Comparison of ENCODE assay signal across 8 mouse cellular contexts in genomic region chr17:36950981-36951947, GRCm38 (mm10). TPM values are rescaled to one million over a fixed set of nuclear protein-coding genes. Genes with fewer than 3 reads are reported as not detected.
A peak's percentile ranks its signal among the peaks of the same experiment; 100 is the strongest.
DNase-seq lines count a peak whose midpoint lies in the region; ATAC-seq and TF ChIP-seq lines count a peak whose summit lies in the region.

Ppp1r11 (minus strand) TSS chr17:36951741.

- peak within 1 kb of the TSS; percentile 77 for H3K4me3 ChIP-seq in G1E (ENCODE audit: low read depth, low read length)
- peak within 1 kb of the TSS; percentile 58 for H3K4me3 ChIP-seq in forebrain, embryonic 16.5 days (replicated peaks; ENCODE audit: low read length)
- H3K4me3 ChIP-seq in layer of hippocampus, adult 2 months: peak within 1 kb of the TSS; percentile 95
- peak within 1 kb of the TSS; percentile 61 for H3K4me3 ChIP-seq in lung, embryonic 14.5 days (ENCODE audit: low read depth, low read length)
- H3K4me3 ChIP-seq in olfactory bulb, adult 2 months (ENCODE audit: insufficient read depth, low read depth, low read length): peak within 1 kb of the TSS; percentile 78
- peak within 1 kb of the TSS; percentile 73 for H3K4me3 ChIP-seq in thymus, adult 2 months (ENCODE audit: control insufficient read depth, insufficient read depth, low read length)

- 2% methylated on average over 36 of the region's 36 CpGs for WGBS in forebrain, embryonic 16.5 days
- WGBS in lung, embryonic 14.5 days: 2% methylated on average over 36 of the region's 36 CpGs
- WGBS in olfactory bulb, adult 2 months: under 1% methylated on average over 36 of the region's 36 CpGs
- WGBS in thymus, adult 2 months: under 1% methylated on average over 36 of the region's 36 CpGs

- no peak for TF ChIP-seq CTCF in G1E (IDR thresholded peaks at IDR 0.05; ENCODE audit: low read depth, low read length)
- no peak for TF ChIP-seq CTCF in layer of hippocampus, adult 2 months (conservative IDR thresholded peaks at IDR 0.05)
- TF ChIP-seq CTCF in lung, embryonic 14.5 days (IDR thresholded peaks at IDR 0.05; ENCODE audit: low read depth): no peak
- no peak for TF ChIP-seq CTCF in olfactory bulb, adult 2 months (IDR thresholded peaks at IDR 0.05; ENCODE audit: insufficient read depth, low read depth, low read length)
- no peak; the same call in 1 of the 2 replicates for TF ChIP-seq CTCF in thymus, adult 2 months (IDR thresholded peaks at IDR 0.05; ENCODE audit: borderline replicate concordance, control insufficient read depth, extremely low read depth, insufficient read depth, low read length, poor library complexity)

- peaks cover 7% of the 10 kb centered on the region for H3K9me3 ChIP-seq in G1E (replicated peaks)
- no peaks in the 10 kb centered on the region for H3K9me3 ChIP-seq in forebrain, embryonic 16.5 days (ENCODE audit: control insufficient read depth, low read length)
- no peaks in the 10 kb centered on the region for H3K9me3 ChIP-seq in lung, embryonic 14.5 days (ENCODE audit: low read depth, low read length)

- H3K27me3 ChIP-seq in G1E (ENCODE audit: insufficient read depth, low read length): no peaks in the 10 kb centered on the region; the same call in 1 of the 2 replicates
- H3K27me3 ChIP-seq in forebrain, embryonic 16.5 days (replicated peaks; ENCODE audit: control insufficient read depth, insufficient read depth, low read length): no peaks in the 10 kb centered on the region
- peaks cover 7% of the 10 kb centered on the region for H3K27me3 ChIP-seq in lung, embryonic 14.5 days (ENCODE audit: insufficient read depth, low read length)
- peaks cover 4% of the 10 kb centered on the region; the same call in 1 of the 2 replicates for H3K27me3 ChIP-seq in thymus, adult 2 months (ENCODE audit: control insufficient read depth, insufficient read depth, low read length)

- H3K27ac ChIP-seq in forebrain, embryonic 16.5 days (ENCODE audit: low read length): peak within 1 kb of the TSS; percentile 88
- H3K27ac ChIP-seq in layer of hippocampus, adult 2 months: peak within 1 kb of the TSS; percentile 93
- peak within 1 kb of the TSS; percentile 25; the same call in 1 of the 2 replicates for H3K27ac ChIP-seq in lung, embryonic 14.5 days (ENCODE audit: low read depth)
- peak within 1 kb of the TSS; percentile 61 for H3K27ac ChIP-seq in olfactory bulb, adult 2 months (ENCODE audit: insufficient read depth, low read depth, low read length)
- H3K27ac ChIP-seq in thymus, adult 2 months (ENCODE audit: control insufficient read depth, insufficient read depth, low read length): peak within 1 kb of the TSS; percentile 75

- peaks cover 12% of the 10 kb centered on the region for H3K4me1 ChIP-seq in G1E (ENCODE audit: insufficient read depth, low read depth, low read length)
- H3K4me1 ChIP-seq in forebrain, embryonic 16.5 days (replicated peaks; ENCODE audit: control insufficient read depth, insufficient read depth, low read length): peaks cover 21% of the 10 kb centered on the region
- no peaks in the 10 kb centered on the region; the same call in 1 of the 2 replicates for H3K4me1 ChIP-seq in lung, embryonic 14.5 days (ENCODE audit: insufficient read depth)
- H3K4me1 ChIP-seq in olfactory bulb, adult 2 months (ENCODE audit: control insufficient read depth, insufficient read depth, low read length): peaks cover 11% of the 10 kb centered on the region; the same call in 1 of the 2 replicates
- peaks cover 7% of the 10 kb centered on the region for H3K4me1 ChIP-seq in thymus, adult 2 months (replicated peaks; ENCODE audit: control insufficient read depth, insufficient read depth, low read length)

- DNase-seq in G1E (ENCODE audit: low spot score): peak; percentile 75
- peak; percentile 93 to 98 for DNase-seq in cerebellum, adult 18-20 months
- DNase-seq in heart, postnatal 36 days: peak; percentile 92 to 96
- DNase-seq in layer of hippocampus, adult 2 months (ENCODE audit: low spot score in 2 of 2): peak; percentile 97 to 98
- DNase-seq in lung, embryonic 14.5 days: peak; percentile 98
- peak; percentile 94 for DNase-seq in thymus, adult 2 months

- H3K4me2 ChIP-seq in forebrain, embryonic 16.5 days (ENCODE audit: low read length): peak within 1 kb of the TSS; percentile 93
- peak within 1 kb of the TSS; percentile 71 for H3K4me2 ChIP-seq in lung, embryonic 14.5 days

- intact Hi-C loops in heart, postnatal 36 days (cut with DNase I): no loop called here

- peak within 1 kb of the TSS; percentile 63 for H3K9ac ChIP-seq in forebrain, embryonic 16.5 days (replicated peaks; ENCODE audit: low read depth, low read length)
- H3K9ac ChIP-seq in lung, embryonic 14.5 days: peak within 1 kb of the TSS; percentile 76

- TF ChIP-seq POLR2A in olfactory bulb, adult 2 months (IDR thresholded peaks at IDR 0.05; ENCODE audit: insufficient read depth, low read depth, low read length): peak; percentile 68
- TF ChIP-seq POLR2A in thymus, adult 2 months (IDR thresholded peaks at IDR 0.05; ENCODE audit: control insufficient read depth, extremely low read depth, insufficient read depth, low read length, poor library complexity): peak; percentile 57

- H3K36me3 ChIP-seq in G1E (replicated peaks): peaks cover 56% of the 10 kb centered on the region
- peaks cover 15% of the 10 kb centered on the region; the same call in 1 of the 2 replicates for H3K36me3 ChIP-seq in forebrain, embryonic 16.5 days (ENCODE audit: control insufficient read depth, insufficient read depth)
- peaks cover 23% of the 10 kb centered on the region for H3K36me3 ChIP-seq in lung, embryonic 14.5 days (ENCODE audit: insufficient read depth)
- H3K36me3 ChIP-seq in thymus, adult 2 months (ENCODE audit: control insufficient read depth, insufficient read depth, low read length): peaks cover 12% of the 10 kb centered on the region

- peak; percentile 99 for ATAC-seq in G1E (ENCODE audit: extremely low read depth, insufficient number of reproducible peaks, low FRiP score, poor library complexity, severe bottlenecking)
- peak; percentile 96 for ATAC-seq in forebrain, embryonic 16.5 days
- ATAC-seq in lung, embryonic 14.5 days (ENCODE audit: insufficient read depth): peak; percentile 96

RNA-seq across cellular contexts. Expression of gene Ppp1r11, which starts in this region (rescaled TPM):
- total RNA-seq in G1E (2014; fragmentation: Nextera tagmentation) (113 and 130 TPM in 2 replicates), G1E (2017) (104 and 113 TPM in 2 replicates)
- 247 and 300 TPM in 2 replicates for polyA plus RNA-seq in G1E (2012)
- polyA plus RNA-seq in forebrain, embryonic 16.5 days (2015; fragmentation: Nextera tagmentation; extraction: Ambion mirVana): 143 and 146 TPM in 2 replicates
- total RNA-seq in heart, postnatal 36 days (2021): 10 to 100 TPM; 95.1 to 96.8 TPM
- total RNA-seq in layer of hippocampus, adult 2 months (2021): 100 to 1,000 TPM; 132 to 139 TPM
- 116 and 123 TPM in 2 replicates for polyA plus RNA-seq in lung, embryonic 14.5 days (2014; fragmentation: Nextera tagmentation; extraction: Ambion mirVana)
- polyA plus RNA-seq in olfactory bulb, adult 2 months (2012; ENCODE audit: insufficient read depth, insufficient read length, low replicate concordance, missing spikeins): not detected in 2 replicates
- polyA plus RNA-seq in thymus, adult 2 months (2012; rRNA removed): 61.5 and 82.3 TPM in 2 replicates

Comparison
In these comparisons a context has a peak if more than half of its experiments do, and no peak if none do; other contexts are left out.
1. Peak in every context shown above with its lines: DNase-seq, ATAC-seq, H3K4me3 ChIP-seq and H3K27ac ChIP-seq.
2. RNA of gene Ppp1r11 (polyA plus RNA-seq): 247 to 300 TPM in G1E, 143 to 146 TPM in forebrain, embryonic 16.5 days, 116 to 123 TPM in lung, embryonic 14.5 days and 61.5 to 82.3 TPM in thymus, adult 2 months; not detected in olfactory bulb, adult 2 months; every median in the first group is over 10 times any median in the second.
3. H3K27ac ChIP-seq: peak in every context shown above with its lines; median percentile 93 in layer of hippocampus, adult 2 months; 88 in forebrain, embryonic 16.5 days; 75 in thymus, adult 2 months; 61 in olfactory bulb, adult 2 months; 25 in lung, embryonic 14.5 days.